Mouse (Mus musculus): ENCODE data around the gene Slc35b3. TPM values are rescaled to one million over a fixed set of nuclear protein-coding genes. Genes with fewer than 3 reads are reported as not detected.

Gene Slc35b3
- polyA plus RNA-seq, 1 experiment from 2014 or later: 21.3 TPM

GRCm38 (mm10) chr13:38946296-38947012 lies 14.2 kb downstream of the Slc35b3 start:
- Histone ChIP-seq H3K4me1 (ENCODE audit: control insufficient read depth, insufficient read depth, low read length) (peaks cover 7% of the 10 kb centered on the region), H3K36me3 (ENCODE audit: control insufficient read depth, insufficient read depth) (peaks cover 10% of the 10 kb centered on the region; the same call in 1 of the 2 replicates), H3K9ac (ENCODE audit: low read length) (no peak overlapping the region), H3K4me3 (ENCODE audit: low read length) (no peak overlapping the region), H3K27ac (ENCODE audit: low read length) (peak overlapping the region; percentile 67), H3K9me3 (replicated peaks; ENCODE audit: control insufficient read depth, low read length) (no peaks in the 10 kb centered on the region), H3K4me2 (ENCODE audit: low read depth, low read length) (no peak overlapping the region), H3K27me3 (ENCODE audit: control insufficient read depth, insufficient read depth, low read length) (no peaks in the 10 kb centered on the region)
- no peak for ATAC-seq (replicated peaks; ENCODE audit: extremely low read depth, insufficient read depth, low FRiP score)
- 46% methylated on average over 3 of the region's 3 CpGs for WGBS

DNA sequence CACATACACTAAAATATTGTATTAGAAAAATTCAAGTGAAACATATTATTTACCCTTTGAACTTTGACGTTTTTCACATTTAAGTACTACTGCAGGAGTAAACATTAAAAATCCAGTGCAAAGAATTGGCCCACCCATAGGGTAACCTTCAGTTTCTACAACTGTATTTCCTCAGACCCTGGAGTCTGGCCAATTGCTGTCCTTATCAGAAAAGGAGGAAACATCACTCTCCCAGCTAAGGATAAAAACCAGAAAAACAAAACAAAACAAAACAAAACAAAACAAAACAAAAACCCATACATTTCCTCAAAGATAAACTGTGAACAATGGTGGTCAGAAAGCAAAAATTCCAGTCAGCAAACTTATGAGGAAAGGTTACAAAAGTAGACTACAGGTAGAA lies 14.9 kb downstream of the Slc35b3 start:
- 57% methylated on average over 1 of the region's 1 CpGs for WGBS
- H3K27ac ChIP-seq (ENCODE audit: low read length): peak overlapping the region; percentile 67

GRCm38 (mm10) chr13:38944951-38945350 lies 15.7 kb downstream of the Slc35b3 start:
- Histone ChIP-seq H3K4me3 (ENCODE audit: low read length) (no peak overlapping the region), H3K36me3 (ENCODE audit: control insufficient read depth, insufficient read depth) (peaks cover 8% of the 10 kb centered on the region; the same call in 1 of the 2 replicates)
- 67% methylated on average over 6 of the region's 6 CpGs for WGBS

More for the DNA sequence above, 14.9 kb downstream of the Slc35b3 start:
- Histone ChIP-seq H3K9ac (ENCODE audit: low read length) (no peak overlapping the region), H3K27me3 (ENCODE audit: control insufficient read depth, insufficient read depth, low read length) (no peaks in the 10 kb centered on the region), H3K4me3 (ENCODE audit: low read length) (no peak overlapping the region), H3K36me3 (ENCODE audit: control insufficient read depth, insufficient read depth) (peaks cover 10% of the 10 kb centered on the region; the same call in 1 of the 2 replicates), H3K4me1 (ENCODE audit: control insufficient read depth, insufficient read depth, low read length) (peaks cover 7% of the 10 kb centered on the region), H3K9me3 (replicated peaks; ENCODE audit: control insufficient read depth, low read length) (no peaks in the 10 kb centered on the region), H3K4me2 (ENCODE audit: low read depth, low read length) (no peak overlapping the region)
- ATAC-seq (replicated peaks; ENCODE audit: extremely low read depth, insufficient read depth, low FRiP score): no peak

DNA sequence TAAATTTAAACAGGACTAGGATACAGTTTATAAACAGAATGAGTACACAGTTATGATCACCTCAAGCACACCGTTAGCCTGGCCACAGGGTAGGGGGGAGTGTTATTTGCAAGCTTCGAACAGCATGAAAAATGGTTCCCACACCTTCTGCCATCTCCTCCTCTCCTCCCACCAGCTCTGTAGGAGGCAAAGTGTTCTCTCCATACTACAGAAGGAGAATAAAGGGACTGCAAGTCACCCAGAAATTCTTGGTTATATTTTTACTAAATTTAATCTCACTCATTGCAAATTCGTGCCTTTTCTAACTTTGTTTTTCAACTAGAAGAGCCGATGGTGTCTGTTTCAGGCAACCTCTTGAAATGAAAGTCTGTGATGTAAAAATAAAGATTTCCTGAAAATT lies 18.9 kb downstream of the Slc35b3 start:
- H3K9me3 ChIP-seq (replicated peaks; ENCODE audit: control insufficient read depth, low read length): no peaks in the 10 kb centered on the region
- peaks cover 6% of the 10 kb centered on the region for H3K4me1 ChIP-seq (ENCODE audit: control insufficient read depth, insufficient read depth, low read length)
- H3K36me3 ChIP-seq (ENCODE audit: control insufficient read depth, insufficient read depth): peaks cover 17% of the 10 kb centered on the region
- H3K4me3 ChIP-seq (ENCODE audit: low read length): no peak overlapping the region
- H3K4me2 ChIP-seq (ENCODE audit: low read depth, low read length): no peak overlapping the region
- H3K27ac ChIP-seq (ENCODE audit: low read length): no peak overlapping the region
- no peak overlapping the region for H3K9ac ChIP-seq (ENCODE audit: low read length)
- 82% methylated on average over 4 of the region's 4 CpGs for WGBS
- ATAC-seq (replicated peaks; ENCODE audit: extremely low read depth, insufficient read depth, low FRiP score): no peak
- no peaks in the 10 kb centered on the region for H3K27me3 ChIP-seq (ENCODE audit: control insufficient read depth, insufficient read depth, low read length)

More at GRCm38 (mm10) chr13:38944951-38945350, 15.7 kb downstream of the Slc35b3 start:
- H3K27me3 ChIP-seq (ENCODE audit: control insufficient read depth, insufficient read depth, low read length): no peaks in the 10 kb centered on the region
- no peak overlapping the region for H3K27ac ChIP-seq (ENCODE audit: low read length)
- no peak for ATAC-seq (replicated peaks; ENCODE audit: extremely low read depth, insufficient read depth, low FRiP score)
- H3K4me2 ChIP-seq (ENCODE audit: low read depth, low read length): no peak overlapping the region
- H3K9ac ChIP-seq (ENCODE audit: low read length): no peak overlapping the region
- H3K4me1 ChIP-seq (ENCODE audit: control insufficient read depth, insufficient read depth, low read length): peaks cover 7% of the 10 kb centered on the region
- H3K9me3 ChIP-seq (replicated peaks; ENCODE audit: control insufficient read depth, low read length): no peaks in the 10 kb centered on the region

- Histone ChIP-seq H3K27me3 (ENCODE audit: control insufficient read depth, insufficient read depth, low read length) (no peaks in the 10 kb centered on the region), H3K4me1 (ENCODE audit: control insufficient read depth, insufficient read depth, low read length) (peaks cover 1% of the 10 kb centered on the region; the same call in 1 of the 2 replicates), H3K9ac (ENCODE audit: low read length) (no peak overlapping the region), H3K4me3 (ENCODE audit: low read length) (no peak overlapping the region), H3K36me3 (ENCODE audit: control insufficient read depth, insufficient read depth) (peaks cover 18% of the 10 kb centered on the region), H3K27ac (ENCODE audit: low read length) (no peak overlapping the region), H3K9me3 (replicated peaks; ENCODE audit: control insufficient read depth, low read length) (no peaks in the 10 kb centered on the region), H3K4me2 (ENCODE audit: low read depth, low read length) (no peak overlapping the region)
- no peak for ATAC-seq (replicated peaks; ENCODE audit: extremely low read depth, insufficient read depth, low FRiP score)
- WGBS: 84% methylated on average over 14 of the region's 19 CpGs
These were observed 19.4 kb downstream of the Slc35b3 start for GRCm38 (mm10) chr13:38941280-38941679.

DNA sequence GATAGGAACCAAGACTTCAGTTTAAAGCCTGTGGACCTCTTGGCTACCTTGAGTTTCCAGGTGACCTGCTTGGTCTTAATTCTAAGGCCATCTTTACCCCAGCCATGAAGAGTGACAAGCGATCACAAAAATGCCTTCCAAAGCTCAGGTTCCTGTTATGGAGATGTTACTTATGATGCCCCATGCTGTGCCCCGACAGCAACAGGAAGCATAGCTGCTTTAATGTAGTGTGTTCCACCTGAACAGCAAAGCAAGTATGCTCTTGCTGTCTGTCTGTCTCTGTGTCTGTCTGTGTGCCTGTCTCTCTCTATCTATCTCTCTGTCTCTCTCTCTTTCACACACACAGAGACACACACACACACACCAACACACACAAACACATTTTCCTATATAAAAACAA lies 22.2 kb downstream of the Slc35b3 start:
- Histone ChIP-seq H3K4me3 (ENCODE audit: low read length) (no peak overlapping the region), H3K9ac (ENCODE audit: low read length) (no peak overlapping the region), H3K4me2 (ENCODE audit: low read depth, low read length) (no peak overlapping the region), H3K9me3 (replicated peaks; ENCODE audit: control insufficient read depth, low read length) (no peaks in the 10 kb centered on the region), H3K4me1 (ENCODE audit: control insufficient read depth, insufficient read depth, low read length) (no peaks in the 10 kb centered on the region), H3K27ac (ENCODE audit: low read length) (no peak overlapping the region; the same call in 1 of the 2 replicates), H3K27me3 (ENCODE audit: control insufficient read depth, insufficient read depth, low read length) (no peaks in the 10 kb centered on the region), H3K36me3 (ENCODE audit: control insufficient read depth, insufficient read depth) (peaks cover 22% of the 10 kb centered on the region)
- no peak for ATAC-seq (replicated peaks; ENCODE audit: extremely low read depth, insufficient read depth, low FRiP score)
- WGBS: 90% methylated on average over 2 of the region's 2 CpGs

DNA sequence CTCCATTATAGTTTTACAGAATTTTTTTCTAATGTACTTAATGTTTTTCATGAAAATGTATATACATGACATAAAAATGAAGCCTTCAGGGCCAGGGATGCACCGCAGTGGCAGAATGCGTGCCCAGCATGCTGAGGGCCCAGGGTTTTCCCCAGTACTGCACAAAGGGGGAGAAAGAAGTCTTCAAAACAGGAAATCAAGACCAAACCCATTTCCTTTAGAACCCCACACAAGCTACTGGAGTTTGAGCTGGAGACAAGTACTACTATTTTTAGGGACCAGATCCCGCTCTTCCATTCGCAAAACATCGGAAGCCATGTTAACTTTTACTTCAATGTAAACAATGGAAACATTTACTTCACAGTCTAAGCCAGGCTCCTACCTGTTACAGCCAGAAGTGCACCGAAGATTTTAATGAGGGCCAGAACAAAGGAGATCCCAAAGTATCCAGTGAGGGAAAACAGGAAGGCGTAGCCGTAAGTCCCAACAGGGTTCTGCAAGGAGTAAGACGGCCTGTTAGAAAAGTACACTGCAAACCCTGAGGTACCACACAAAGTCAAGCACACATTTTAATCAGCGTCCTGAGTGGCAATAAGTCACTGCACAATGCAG lies 23.7 kb downstream of the Slc35b3 start:
- H3K4me2 ChIP-seq (ENCODE audit: low read depth, low read length): no peak overlapping the region
- peak; percentile 37 for ATAC-seq (replicated peaks; ENCODE audit: extremely low read depth, insufficient read depth, low FRiP score)
- no peaks in the 10 kb centered on the region for H3K27me3 ChIP-seq (ENCODE audit: control insufficient read depth, insufficient read depth, low read length)
- H3K27ac ChIP-seq (ENCODE audit: low read length): no peak overlapping the region
- H3K9me3 ChIP-seq (replicated peaks; ENCODE audit: control insufficient read depth, low read length): no peaks in the 10 kb centered on the region
- H3K9ac ChIP-seq (ENCODE audit: low read length): no peak overlapping the region
- H3K36me3 ChIP-seq (ENCODE audit: control insufficient read depth, insufficient read depth): peaks cover 31% of the 10 kb centered on the region
- 79% methylated on average over 10 of the region's 10 CpGs for WGBS
- H3K4me3 ChIP-seq (ENCODE audit: low read length): no peak overlapping the region
- H3K4me1 ChIP-seq (ENCODE audit: control insufficient read depth, insufficient read depth, low read length): no peaks in the 10 kb centered on the region

DNA sequence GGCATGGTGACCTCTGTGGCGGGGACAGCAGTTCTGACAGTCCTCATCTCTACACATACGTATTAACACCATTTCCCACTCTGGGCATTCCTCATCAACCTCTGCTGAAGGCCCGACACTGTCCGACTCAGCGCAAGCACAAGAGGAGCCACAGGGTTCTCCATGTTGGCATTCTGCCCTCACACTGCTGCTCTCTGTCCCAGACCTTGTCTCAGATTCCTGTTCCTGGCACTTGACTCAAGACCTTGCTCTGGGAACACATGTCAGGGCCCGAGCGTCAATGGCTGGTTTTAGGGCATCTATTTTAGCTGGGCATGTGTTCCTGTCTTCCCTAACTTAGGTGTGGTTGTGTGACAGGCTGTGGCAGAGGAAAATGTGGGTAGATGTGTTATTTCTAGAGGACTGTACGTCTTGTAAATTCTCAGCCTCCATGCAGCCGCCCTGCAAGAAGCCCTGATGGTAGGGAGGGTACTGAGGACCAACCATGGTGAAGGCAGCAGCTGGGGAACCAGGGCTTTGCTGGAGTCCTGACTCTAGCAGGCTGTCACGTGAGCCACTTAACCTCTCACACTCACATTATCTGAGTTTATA lies 24.7 kb downstream of the Slc35b3 start:
- ATAC-seq (replicated peaks; ENCODE audit: extremely low read depth, insufficient read depth, low FRiP score): no peak
- Histone ChIP-seq H3K4me1 (ENCODE audit: control insufficient read depth, insufficient read depth, low read length) (no peaks in the 10 kb centered on the region), H3K9me3 (replicated peaks; ENCODE audit: control insufficient read depth, low read length) (no peaks in the 10 kb centered on the region), H3K27ac (ENCODE audit: low read length) (no peak overlapping the region), H3K9ac (ENCODE audit: low read length) (no peak overlapping the region), H3K4me2 (ENCODE audit: low read depth, low read length) (no peak overlapping the region), H3K27me3 (ENCODE audit: control insufficient read depth, insufficient read depth, low read length) (no peaks in the 10 kb centered on the region), H3K36me3 (ENCODE audit: control insufficient read depth, insufficient read depth) (peaks cover 33% of the 10 kb centered on the region), H3K4me3 (ENCODE audit: low read length) (no peak overlapping the region)
- 81% methylated on average over 10 of the region's 10 CpGs for WGBS

All from heart, embryonic 16.5 days (tissue).